Mouse (Mus musculus): ENCODE measurements around the gene Tas2r119. TPM values are rescaled to one million over a fixed set of nuclear protein-coding genes. Genes with fewer than 3 reads are reported as not detected.

Tas2r119 gene
- not detected for total RNA-seq (2023)

GRCm38 (mm10) chr15:32176989-32177388 lies at the start of gene Tas2r119:
Gene Tas2r119, plus strand, starts transcription at chr15:32177289.

Other genes with a start within 250 kb of the Tas2r119 start
- gene Sema5a, start 67.5 kb downstream of the Tas2r119 start, total RNA-seq (2023) = 1 to 10 TPM; 5.3 to 7.1 TPM